Mouse (Mus musculus): ENCODE measurements around the gene Ago4.

- TF ChIP-seq CTCF (IDR thresholded peaks at IDR 0.05; ENCODE audit: control insufficient read depth, insufficient read depth, low read length) (no peak), POLR2A (IDR thresholded peaks at IDR 0.05; ENCODE audit: borderline replicate concordance, control insufficient read depth, low read depth, low read length) (no peak)
Measured at GRCm38 (mm10) chr4:126508110-126508899, 25.0 kb downstream of the Ago4 start.

All from bone marrow, adult 2 months (tissue).